Mouse (Mus musculus) Patski (cell line): Measurements from ENCODE around the gene Gm36079. TPM values are rescaled to one million over a fixed set of nuclear protein-coding genes. Genes with fewer than 3 reads are reported as not detected.
"Not testable (repeated sequence)": the region's sequence is repeated elsewhere in the genome, so short reads cannot be mapped to it uniquely, and the experiment has no call there.

Experiments
- ATAC-seq: fragments of 100-300 bp; one replicate; pipeline ENCODE4 v1.8.0; 2021
- CTCF ChIA-PET: fragments of 350-600 bp; sonication (Branson Sonifier 250); formaldehyde crosslinking; loops from one replicate; lab custom pipeline; 2022; ENCODE audit warnings: inconsistent platforms; lab: Charles Lee
- POLR2A ChIA-PET: fragments of 350-600 bp; sonication (Branson Sonifier 250); formaldehyde crosslinking; loops from one replicate; lab custom pipeline; 2022; ENCODE audit warnings: antibody characterized with exemption, inconsistent platforms; lab: Charles Lee
- DNase-seq: peaks from one replicate; pipeline ENCODE4 v3.0.0-alpha.2; 2011; ENCODE audit warnings: low read depth, low spot score
- H3K27me3 ChIP-seq: fragments of 371-371 bp; one replicate; pipeline ENCODE4 v1.5.1; 2021
- in situ Hi-C: fragments of 300-500 bp; cut with MboI; formaldehyde crosslinking; loops from 3 replicates; pipeline ENCODE4 v1.11.1; 2018; ENCODE audit warnings: low pct_unique_long_range_greater_than_20kb, mixed read lengths
- polyA plus RNA-seq: library from polyadenylated mRNA; unstranded; gene quantifications from one replicate; pipeline ENCODE4 v1.2.3, GENCODE M21; 2021

The Gm36079 gene
- not detected for polyA plus RNA-seq

- ATAC-seq, in situ Hi-C loops, H3K27me3 ChIP-seq, CTCF ChIA-PET, DNase-seq, POLR2A ChIA-PET: not testable (repeated sequence)
Observed at GRCm38 (mm10) chr13:120026911-120027310, at the start of gene Gm36079. Gene Gm36079, minus strand, starts transcription at chr13:120027011.

- CTCF ChIA-PET, ATAC-seq, POLR2A ChIA-PET, DNase-seq, H3K27me3 ChIP-seq, in situ Hi-C loops: not testable (repeated sequence)
Observed at GRCm38 (mm10) chr13:120070878-120071277, 44.1 kb upstream of the Gm36079 start.

GRCm38 (mm10) chr13:120070012-120070598 lies 43.3 kb upstream of the Gm36079 start:
- CTCF ChIA-PET, H3K27me3 ChIP-seq, DNase-seq, ATAC-seq, in situ Hi-C loops, POLR2A ChIA-PET: not testable (repeated sequence)

GRCm38 (mm10) chr13:120063439-120064089 lies 36.8 kb upstream of the Gm36079 start:
- POLR2A ChIA-PET, DNase-seq, H3K27me3 ChIP-seq, CTCF ChIA-PET, in situ Hi-C loops, ATAC-seq: not testable (repeated sequence)

GRCm38 (mm10) chr13:120062903-120063302 lies 36.1 kb upstream of the Gm36079 start:
- ATAC-seq, H3K27me3 ChIP-seq, POLR2A ChIA-PET, CTCF ChIA-PET, in situ Hi-C loops, DNase-seq: not testable (repeated sequence)

GRCm38 (mm10) chr13:120052085-120052484 lies 25.3 kb upstream of the Gm36079 start, which contains the start of gene Gm21188:
Gene Gm21188, minus strand, starts transcription at chr13:120052194.
- POLR2A ChIA-PET, ATAC-seq, H3K27me3 ChIP-seq, CTCF ChIA-PET, DNase-seq, in situ Hi-C loops: not testable (repeated sequence)

- ATAC-seq, in situ Hi-C loops, DNase-seq, CTCF ChIA-PET, H3K27me3 ChIP-seq, POLR2A ChIA-PET: not testable (repeated sequence)
Observed at GRCm38 (mm10) chr13:120048608-120049007, 21.8 kb upstream of the Gm36079 start.

- POLR2A ChIA-PET, DNase-seq, in situ Hi-C loops, ATAC-seq, H3K27me3 ChIP-seq, CTCF ChIA-PET: not testable (repeated sequence)
Observed at GRCm38 (mm10) chr13:120048186-120048585, 21.4 kb upstream of the Gm36079 start.

GRCm38 (mm10) chr13:120046422-120047209 lies 19.8 kb upstream of the Gm36079 start:
- DNase-seq, CTCF ChIA-PET, POLR2A ChIA-PET, in situ Hi-C loops, H3K27me3 ChIP-seq, ATAC-seq: not testable (repeated sequence)

- peak; percentile 67 for ATAC-seq
- POLR2A ChIA-PET = not testable (repeated sequence)
Observed at GRCm38 (mm10) chr13:120041145-120041544, 14.3 kb upstream of the Gm36079 start.

GRCm38 (mm10) chr13:120037881-120038280 lies 11.1 kb upstream of the Gm36079 start:
- ATAC-seq, H3K27me3 ChIP-seq, CTCF ChIA-PET, in situ Hi-C loops, DNase-seq, POLR2A ChIA-PET: not testable (repeated sequence)

More at GRCm38 (mm10) chr13:120041145-120041544, 14.3 kb upstream of the Gm36079 start:
- H3K27me3 ChIP-seq, CTCF ChIA-PET, DNase-seq, in situ Hi-C loops: not testable (repeated sequence)

GRCm38 (mm10) chr13:120036577-120037115 lies 9.8 kb upstream of the Gm36079 start:
- CTCF ChIA-PET, in situ Hi-C loops, POLR2A ChIA-PET, H3K27me3 ChIP-seq, ATAC-seq, DNase-seq: not testable (repeated sequence)

GRCm38 (mm10) chr13:120035151-120035550 lies 8.3 kb upstream of the Gm36079 start:
- POLR2A ChIA-PET, DNase-seq, in situ Hi-C loops, CTCF ChIA-PET, ATAC-seq, H3K27me3 ChIP-seq: not testable (repeated sequence)

- in situ Hi-C loops, POLR2A ChIA-PET, CTCF ChIA-PET, H3K27me3 ChIP-seq, DNase-seq: not testable (repeated sequence)
- ATAC-seq = peak; percentile 35
Observed at GRCm38 (mm10) chr13:120034637-120035036, 7.8 kb upstream of the Gm36079 start.
